Mouse (Mus musculus) limb, embryonic 11.5 days (tissue): ENCODE measurements around the gene Itgae. TPM values are rescaled to one million over a fixed set of nuclear protein-coding genes. Genes with fewer than 3 reads are reported as not detected.

Experiments used
- ATAC-seq: fragments of 200-750 bp; cut with Nextera tagmentation; 2 replicates; pipeline ENCODE4 v1.8.0; 2017; ENCODE audit warnings: low read depth; ENCODE audit not compliant: insufficient number of reproducible peaks, low FRiP score, low TSS enrichment
- DNase-seq: peaks from one replicate; pipeline ENCODE4 v3.0.0-alpha.2; 2015; ENCODE audit warnings: low spot score
- H3K27ac ChIP-seq: fragments of 300-500 bp; sonication (generic); replicated peaks from 2 replicates; pipeline ENCODE4 v1.5.1; 2014; ENCODE audit warnings: low read depth, mild to moderate bottlenecking, low read length
- H3K27me3 ChIP-seq: fragments of 300-500 bp; sonication (generic); 2 replicates; pipeline ENCODE4 v1.6.1; 2014; ENCODE audit warnings: mild to moderate bottlenecking, low read length, mixed read lengths; ENCODE audit not compliant: control insufficient read depth, insufficient read depth
- H3K36me3 ChIP-seq: fragments of 300-500 bp; sonication (generic); 2 replicates; pipeline ENCODE4 v1.6.1; 2014; ENCODE audit warnings: mild to moderate bottlenecking, low read length, moderate library complexity, mixed read lengths; ENCODE audit not compliant: control insufficient read depth, insufficient read depth
- H3K4me1 ChIP-seq: fragments of 300-500 bp; sonication (generic); 2 replicates; pipeline ENCODE4 v1.6.1; 2014; ENCODE audit warnings: low read length, mixed read lengths; ENCODE audit not compliant: control insufficient read depth, insufficient read depth
- H3K4me2 ChIP-seq: fragments of 300-500 bp; sonication (generic); 2 replicates; pipeline ENCODE4 v1.6.1; 2014; ENCODE audit warnings: low read depth, mild to moderate bottlenecking, moderate library complexity; ENCODE audit not compliant: severe bottlenecking
- H3K4me3 ChIP-seq: fragments of 300-500 bp; sonication (generic); 2 replicates; pipeline ENCODE4 v1.5.1; 2014; ENCODE audit warnings: low read depth, low read length
- H3K9ac ChIP-seq: fragments of 300-500 bp; sonication (generic); 2 replicates; pipeline ENCODE4 v1.6.1; 2014; ENCODE audit warnings: mild to moderate bottlenecking, low read length
- H3K9me3 ChIP-seq: fragments of 300-500 bp; sonication (generic); 2 replicates; pipeline ENCODE4 v1.6.1; 2016; ENCODE audit warnings: low read length; ENCODE audit not compliant: control insufficient read depth
- WGBS: fragments of 180-500 bp; shearing (Covaris S2); extraction: QIAGEN DNeasy Blood & Tissue Kit; methylation state at CpG from one replicate; pipeline ENCODE4 v1.1.7; 2014; 5-methylcytosine and 5-hydroxymethylcytosine counted together
- polyA plus RNA-seq: library from polyadenylated mRNA; unstranded; fragments of >200 nt; fragmentation: Nextera tagmentation; extraction: Ambion mirVana; gene quantifications from 2 replicates; pipeline ENCODE4 v1.2.1, GENCODE M21; 2014

Gene Itgae
- polyA plus RNA-seq, 1 experiment from 2014 or later = 0.51 TPM

DNA sequence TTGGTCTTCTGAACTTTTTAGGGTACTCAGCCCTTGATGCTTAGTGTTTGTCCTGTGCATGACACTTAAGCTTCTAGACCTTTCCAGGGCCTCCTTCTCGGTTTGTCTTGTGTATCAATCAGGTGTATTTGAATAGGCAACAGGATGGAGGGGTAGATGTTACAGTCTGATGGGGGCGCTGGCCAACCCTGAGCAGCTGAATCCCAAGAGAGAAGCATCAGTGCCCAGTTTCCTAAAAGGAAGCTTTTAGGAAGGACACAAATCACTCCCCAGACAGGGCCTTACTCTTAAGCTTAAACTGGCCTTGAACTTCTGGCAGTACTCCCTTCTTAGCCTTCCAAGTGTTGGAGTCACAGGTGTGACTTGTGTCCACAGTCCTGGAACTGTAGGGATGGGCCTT lies 87.5 kb downstream of the Itgae start:
- Histone ChIP-seq H3K27me3 (no peaks in the 10 kb centered on the region), H3K4me2 (peak overlapping the region; percentile 69), H3K4me1 (peaks cover 11% of the 10 kb centered on the region), H3K9me3 (no peaks in the 10 kb centered on the region), H3K9ac (peak overlapping the region; percentile 89), H3K27ac (peak overlapping the region; percentile 81), H3K36me3 (peaks cover 2% of the 10 kb centered on the region; the same call in 1 of the 2 replicates), H3K4me3 (peak overlapping the region; percentile 96)
- WGBS = 7% methylated on average over 2 of the region's 2 CpGs
- ATAC-seq (no peak), DNase-seq (no peak)

DNA sequence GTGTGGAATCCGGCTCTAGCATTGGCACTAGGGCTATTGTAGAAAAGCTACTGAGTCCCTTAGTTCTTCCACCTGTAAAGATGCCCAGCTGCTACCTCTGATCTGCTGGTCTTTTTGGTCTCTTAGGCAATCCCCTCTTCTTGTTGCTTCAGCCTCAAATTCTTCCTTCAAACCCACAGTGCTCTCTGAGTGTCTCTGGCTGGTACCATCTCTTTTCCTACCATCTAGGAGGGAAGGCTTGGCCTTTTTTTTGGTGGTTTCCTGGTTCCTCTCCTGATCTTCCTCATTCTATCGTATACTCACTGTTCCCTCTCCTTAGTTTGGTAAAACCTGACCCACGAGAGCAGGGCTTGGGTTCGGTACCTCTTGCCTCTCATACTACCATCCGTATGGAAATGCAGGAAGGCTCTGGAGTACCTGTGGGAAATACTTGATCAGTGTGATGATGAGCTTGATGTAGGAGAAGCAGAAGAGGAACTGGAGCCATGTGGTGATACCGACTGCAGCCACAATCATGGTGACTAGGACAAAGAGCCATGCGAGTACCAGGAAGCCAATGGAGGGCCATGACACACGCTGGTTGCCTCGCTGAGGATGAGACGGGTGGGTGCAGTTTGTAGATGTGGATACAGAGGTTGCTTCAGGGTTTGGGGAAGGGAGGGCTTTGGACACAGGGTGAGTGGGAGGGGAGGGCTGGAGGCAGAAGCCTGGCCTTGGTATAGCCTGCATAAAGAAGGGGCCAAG lies 95.7 kb downstream of the Itgae start:
- Histone ChIP-seq H3K4me3 (no peak overlapping the region), H3K36me3 (peaks cover 5% of the 10 kb centered on the region; the same call in 1 of the 2 replicates), H3K4me1 (no peaks in the 10 kb centered on the region), H3K27ac (no peak overlapping the region), H3K9me3 (no peaks in the 10 kb centered on the region), H3K27me3 (no peaks in the 10 kb centered on the region), H3K9ac (no peak overlapping the region), H3K4me2 (no peak overlapping the region)
- 97% methylated on average over 10 of the region's 10 CpGs for WGBS
- ATAC-seq (no peak), DNase-seq (no peak)

DNA sequence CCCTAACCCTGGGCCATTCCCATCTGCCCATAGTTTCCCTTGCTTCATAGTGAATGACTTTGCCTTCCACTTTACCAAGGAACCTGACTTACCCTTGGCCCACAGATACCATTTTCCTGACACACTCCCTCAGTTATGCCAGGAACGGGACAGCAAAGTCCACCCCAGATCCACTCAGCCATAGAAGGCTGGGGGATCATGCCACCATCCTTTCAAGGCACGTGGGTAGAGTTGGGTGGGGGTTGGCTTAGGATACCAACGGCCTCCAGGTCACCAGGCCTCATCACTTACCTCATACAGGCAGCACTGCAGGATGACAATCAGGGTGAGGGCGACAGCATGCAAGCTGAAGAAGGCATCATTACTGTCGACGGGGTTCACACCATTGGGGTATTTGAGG lies 96.8 kb downstream of the Itgae start:
- WGBS = 87% methylated on average over 6 of the region's 6 CpGs
- H3K4me1 ChIP-seq = no peaks in the 10 kb centered on the region
- DNase-seq (no peak), ATAC-seq (no peak)
- peaks cover 5% of the 10 kb centered on the region; the same call in 1 of the 2 replicates for H3K36me3 ChIP-seq
- no peak overlapping the region for H3K27ac ChIP-seq
- no peak overlapping the region for H3K4me3 ChIP-seq
- H3K9ac ChIP-seq = no peak overlapping the region
- no peak overlapping the region for H3K4me2 ChIP-seq
- no peaks in the 10 kb centered on the region for H3K27me3 ChIP-seq
- no peaks in the 10 kb centered on the region for H3K9me3 ChIP-seq

DNA sequence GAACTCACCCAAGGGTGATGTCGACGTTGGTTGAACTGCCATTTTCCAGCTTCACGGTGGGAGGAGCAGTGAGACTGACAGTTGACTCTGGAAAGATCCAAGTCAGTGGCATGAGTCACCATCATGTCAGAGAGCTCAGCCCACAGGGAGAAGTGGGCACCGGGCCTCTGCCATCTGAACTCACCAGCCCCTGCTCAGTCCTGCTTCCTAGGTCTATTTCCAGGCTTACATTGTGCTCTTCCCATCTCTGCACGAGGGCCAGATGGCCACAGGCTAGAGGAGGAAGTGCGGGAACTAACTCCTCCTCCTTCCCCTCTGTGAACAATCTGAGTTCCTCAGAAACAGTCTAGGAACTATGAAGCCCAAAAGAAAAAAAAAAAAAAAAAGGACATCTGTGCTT lies 102.7 kb downstream of the Itgae start:
- no peak overlapping the region for H3K4me2 ChIP-seq
- H3K36me3 ChIP-seq = no peaks in the 10 kb centered on the region
- no peaks in the 10 kb centered on the region for H3K9me3 ChIP-seq
- no peaks in the 10 kb centered on the region for H3K4me1 ChIP-seq
- H3K4me3 ChIP-seq = no peak overlapping the region
- ATAC-seq = no peak
- no peaks in the 10 kb centered on the region for H3K27me3 ChIP-seq
- WGBS = 68% methylated on average over 6 of the region's 6 CpGs
- H3K9ac ChIP-seq = no peak overlapping the region
- DNase-seq = no peak
- no peak overlapping the region for H3K27ac ChIP-seq

DNA sequence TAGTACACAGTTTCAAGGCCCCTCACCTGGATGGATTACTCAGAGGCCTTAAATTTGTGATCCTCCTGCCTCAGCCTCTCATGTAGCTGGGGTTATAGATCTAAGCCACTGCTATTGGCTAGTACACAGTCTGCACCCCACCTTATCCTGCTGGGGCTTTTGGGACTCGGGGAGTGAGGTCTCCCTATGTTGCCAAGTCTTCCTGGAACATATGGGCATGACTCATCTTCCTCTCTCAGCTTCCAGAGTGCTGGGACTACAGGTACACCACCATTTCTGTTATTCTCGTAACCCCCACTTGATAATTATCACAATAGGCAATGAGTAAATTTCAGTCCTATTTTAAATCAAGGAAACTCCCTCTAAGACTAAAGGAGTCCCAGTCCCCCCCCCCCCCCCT lies 104.1 kb downstream of the Itgae start:
- Histone ChIP-seq H3K4me2 (no peak overlapping the region), H3K27me3 (no peaks in the 10 kb centered on the region), H3K36me3 (no peaks in the 10 kb centered on the region), H3K9me3 (no peaks in the 10 kb centered on the region), H3K27ac (no peak overlapping the region), H3K4me3 (no peak overlapping the region), H3K9ac (no peak overlapping the region), H3K4me1 (no peaks in the 10 kb centered on the region)
- ATAC-seq = no peak
- 82% methylated on average over 2 of the region's 2 CpGs for WGBS
- DNase-seq = no peak

Other genes starting within 250 kb of the Itgae start
- gene Atp2a3, start 129.4 kb upstream of the Itgae start, polyA plus RNA-seq = 0.67 and 0.97 TPM in 2 replicates
- gene P2rx1, start 91.5 kb upstream of the Itgae start, polyA plus RNA-seq = 1.3 and 2.0 TPM in 2 replicates
- 2.7 and 3.0 TPM in 2 replicates for gene Camkk1, start 71.6 kb upstream of the Itgae start, polyA plus RNA-seq
- 13.8 and 14.4 TPM in 2 replicates for gene Ncbp3, start 42.8 kb upstream of the Itgae start, polyA plus RNA-seq
- 19.5 and 19.9 TPM in 2 replicates for gene Haspin, start 47.7 kb downstream of the Itgae start, polyA plus RNA-seq
- gene P2rx5, start 69.8 kb downstream of the Itgae start, polyA plus RNA-seq = 0.08 TPM in 1 of 2 replicates, not detected in the other
- gene Emc6, start 86.5 kb downstream of the Itgae start, polyA plus RNA-seq = 95.2 and 111 TPM in 2 replicates
- gene Tax1bp3, start 86.5 kb downstream of the Itgae start, polyA plus RNA-seq = 220 and 222 TPM in 2 replicates
- gene Ctns, start 108.5 kb downstream of the Itgae start, polyA plus RNA-seq = 23.6 and 25.5 TPM in 2 replicates
- 0.74 and 1.0 TPM in 2 replicates for gene Shpk, start 108.9 kb downstream of the Itgae start, polyA plus RNA-seq
- gene Trpv1, start 143.7 kb downstream of the Itgae start, polyA plus RNA-seq = 0.09 TPM in 2 replicates
- 0.08 TPM in 1 of 2 replicates, not detected in the other for gene Trpv3, start 176.8 kb downstream of the Itgae start, polyA plus RNA-seq
- gene Aspa, start 239.0 kb downstream of the Itgae start, polyA plus RNA-seq = not detected in 2 replicates
- not detected in 2 replicates for gene Gm49340, start 239.2 kb downstream of the Itgae start, polyA plus RNA-seq
- not detected in 2 replicates for gene Spata22, start 239.2 kb downstream of the Itgae start, polyA plus RNA-seq